Mouse (Mus musculus) spleen, adult 2 months (tissue): ENCODE results near the gene Gm5148.

Experiments
- CTCF ChIP-seq: fragments of 200-500 bp; IDR thresholded peaks from 2 replicates; pipeline ENCODE4 v1.5.1; 2011; ENCODE audit warnings: mild to moderate bottlenecking, inconsistent platforms; ENCODE audit not compliant: insufficient read depth, insufficient read length, insufficient replicate concordance; ENCODE audit errors: extremely low read depth
- POLR2A ChIP-seq: fragments of 200-500 bp; IDR thresholded peaks from 2 replicates; pipeline ENCODE4 v1.6.1; 2011; ENCODE audit warnings: low read depth, low read length, inconsistent platforms

GRCm38 (mm10) chr3:37727392-37727791, 3.1 kb upstream of the Gm5148 start:
- no peak for TF ChIP-seq CTCF
- TF ChIP-seq POLR2A = no peak
